Mouse (Mus musculus) embryonic facial prominence, embryonic 14.5 days (tissue): Measurements from ENCODE around the gene Sidt2. TPM values are rescaled to one million over a fixed set of nuclear protein-coding genes. Genes with fewer than 3 reads are reported as not detected.

ENCODE experiments used
- ATAC-seq: fragments of 200-750 bp; cut with Nextera tagmentation; 2 replicates; pipeline ENCODE4 v1.8.0; 2017; ENCODE audit warnings: low read depth, moderate number of reproducible peaks, moderate TSS enrichment
- DNase-seq: peaks from one replicate; pipeline ENCODE4 v3.0.0-alpha.2; 2015; ENCODE audit warnings: low spot score
- H3K27ac ChIP-seq: fragments of 300-500 bp; sonication (generic); replicated peaks from 2 replicates; pipeline ENCODE4 v1.5.1; 2014; ENCODE audit warnings: low read depth, mild to moderate bottlenecking, low read length, moderate library complexity
- H3K27me3 ChIP-seq: fragments of 300-500 bp; sonication (generic); replicated peaks from 2 replicates; pipeline ENCODE4 v1.6.1; 2014; ENCODE audit warnings: low read length; ENCODE audit not compliant: control insufficient read depth, insufficient read depth
- H3K36me3 ChIP-seq: fragments of 300-500 bp; sonication (generic); 2 replicates; pipeline ENCODE4 v1.6.1; 2014; ENCODE audit warnings: low read length, mixed read lengths; ENCODE audit not compliant: control insufficient read depth, insufficient read depth
- H3K4me1 ChIP-seq: fragments of 300-500 bp; sonication (generic); 2 replicates; pipeline ENCODE4 v1.6.1; 2014; ENCODE audit warnings: antibody characterized with exemption, low read length; ENCODE audit not compliant: control insufficient read depth, insufficient read depth
- H3K4me2 ChIP-seq: fragments of 300-500 bp; sonication (generic); 2 replicates; pipeline ENCODE4 v1.6.1; 2014; ENCODE audit warnings: low read depth, mild to moderate bottlenecking, low read length, moderate library complexity, mixed read lengths
- H3K4me3 ChIP-seq: fragments of 300-500 bp; sonication (generic); 2 replicates; pipeline ENCODE4 v1.5.1; 2014; ENCODE audit warnings: low read depth, mild to moderate bottlenecking, low read length
- H3K9ac ChIP-seq: fragments of 300-500 bp; sonication (generic); 2 replicates; pipeline ENCODE4 v1.6.1; 2014; ENCODE audit warnings: low read depth, mild to moderate bottlenecking, low read length, moderate library complexity, mixed read lengths
- H3K9me3 ChIP-seq: fragments of 300-500 bp; sonication (generic); 2 replicates; pipeline ENCODE4 v1.6.1; 2016; ENCODE audit warnings: low read length; ENCODE audit not compliant: control insufficient read depth
- WGBS: fragments of 180-500 bp; shearing (Covaris S2); extraction: QIAGEN DNeasy Blood & Tissue Kit; methylation state at CpG from one replicate; pipeline ENCODE4 v1.1.7; 2014; 5-methylcytosine and 5-hydroxymethylcytosine counted together
- polyA plus RNA-seq: library from polyadenylated mRNA; unstranded; fragments of >200 nt; fragmentation: Nextera tagmentation; extraction: Ambion mirVana; gene quantifications from 2 replicates; pipeline ENCODE4 v1.2.1, GENCODE M21; 2014

Gene Sidt2
- polyA plus RNA-seq, 1 experiment from 2014 or later, result 47.9 TPM

DNA sequence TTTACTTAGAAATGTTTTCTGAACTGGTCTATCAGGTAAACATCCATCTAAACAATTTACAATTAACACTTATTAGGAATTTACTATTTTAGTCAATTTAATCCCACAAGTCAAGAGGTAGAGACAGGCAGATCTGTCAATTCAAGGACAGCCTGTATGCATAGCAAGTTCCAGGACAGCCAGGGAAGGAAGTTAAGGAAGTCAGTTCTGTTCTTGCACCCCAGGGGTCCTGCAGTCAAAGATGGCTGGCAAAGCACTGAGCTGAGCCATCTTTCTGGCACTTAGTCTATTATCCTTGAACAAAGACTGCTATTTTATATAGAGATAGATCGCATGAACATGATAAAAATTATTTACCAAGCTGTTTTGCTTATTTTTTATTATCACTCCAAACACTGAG, 25.6 kb upstream of the Sidt2 start:
- no peak for DNase-seq
- H3K9me3 ChIP-seq, result no peaks in the 10 kb centered on the region
- peaks cover 23% of the 10 kb centered on the region for H3K4me1 ChIP-seq
- H3K27me3 ChIP-seq, result no peaks in the 10 kb centered on the region
- H3K36me3 ChIP-seq, result peaks cover 31% of the 10 kb centered on the region; the same call in 1 of the 2 replicates
- no peak overlapping the region for H3K4me2 ChIP-seq
- 94% methylated on average over 1 of the region's 1 CpGs for WGBS
- no peak overlapping the region for H3K27ac ChIP-seq
- no peak overlapping the region for H3K9ac ChIP-seq
- no peak overlapping the region for H3K4me3 ChIP-seq
- ATAC-seq, result no peak

DNA sequence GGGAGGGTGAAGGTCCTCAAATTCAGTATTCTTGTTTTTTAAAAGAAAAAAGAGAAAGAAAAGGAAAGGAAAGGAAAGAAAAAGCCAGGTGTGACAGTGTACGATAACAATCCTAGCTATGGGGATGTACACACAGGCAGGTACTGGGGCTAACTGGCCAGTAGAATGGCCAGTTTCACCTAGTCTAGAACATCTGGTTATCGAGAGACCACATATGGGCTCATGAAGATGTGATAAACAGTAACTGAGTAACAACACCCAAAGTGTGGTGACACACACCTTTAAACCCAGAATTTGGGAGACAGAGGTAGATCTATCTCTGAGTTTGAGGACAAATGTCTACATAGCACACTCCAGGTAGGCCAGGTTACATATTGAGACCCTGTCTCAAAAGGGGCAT, 24.7 kb upstream of the Sidt2 start:
- ATAC-seq (no peak), DNase-seq (no peak)
- Histone ChIP-seq H3K4me1 (peaks cover 21% of the 10 kb centered on the region), H3K27ac (no peak overlapping the region), H3K36me3 (peaks cover 38% of the 10 kb centered on the region), H3K9me3 (no peaks in the 10 kb centered on the region), H3K4me3 (no peak overlapping the region), H3K27me3 (no peaks in the 10 kb centered on the region), H3K9ac (no peak overlapping the region), H3K4me2 (no peak overlapping the region)
- WGBS, result 94% methylated on average over 2 of the region's 2 CpGs

GRCm38 (mm10) chr9:45976884-45977283, 21.8 kb upstream of the Sidt2 start:
- WGBS, result 85% methylated on average over 2 of the region's 2 CpGs
- peaks cover 57% of the 10 kb centered on the region for H3K36me3 ChIP-seq
- ATAC-seq, result no peak

GRCm38 (mm10) chr9:45963577-45963976, 8.5 kb upstream of the Sidt2 start:
- ATAC-seq, result no peak
- Histone ChIP-seq H3K36me3 (peaks cover 60% of the 10 kb centered on the region), H3K9me3 (no peaks in the 10 kb centered on the region)

More at GRCm38 (mm10) chr9:45976884-45977283, 21.8 kb upstream of the Sidt2 start:
- Histone ChIP-seq H3K9me3 (no peaks in the 10 kb centered on the region), H3K4me2 (no peak overlapping the region), H3K27ac (no peak overlapping the region), H3K4me3 (no peak overlapping the region), H3K4me1 (0 out of 2 replicates have a peak, but pooled peaks cover 5% of the 10 kb centered on the region), H3K27me3 (no peaks in the 10 kb centered on the region), H3K9ac (no peak overlapping the region)
- DNase-seq, result no peak

GRCm38 (mm10) chr9:45961855-45962254, 6.8 kb upstream of the Sidt2 start:
- Histone ChIP-seq H3K4me3 (no peak overlapping the region), H3K4me2 (no peak overlapping the region), H3K27me3 (no peaks in the 10 kb centered on the region), H3K36me3 (peaks cover 44% of the 10 kb centered on the region), H3K4me1 (no peaks in the 10 kb centered on the region), H3K9ac (no peak overlapping the region), H3K27ac (no peak overlapping the region; the same call in 1 of the 2 replicates), H3K9me3 (no peaks in the 10 kb centered on the region)
- 65% methylated on average over 2 of the region's 2 CpGs for WGBS
- ATAC-seq, result no peak
- peak; percentile 10 for DNase-seq

More at GRCm38 (mm10) chr9:45963577-45963976, 8.5 kb upstream of the Sidt2 start:
- Histone ChIP-seq H3K4me3 (no peak overlapping the region), H3K9ac (no peak overlapping the region), H3K27me3 (no peaks in the 10 kb centered on the region), H3K4me2 (no peak overlapping the region), H3K4me1 (no peaks in the 10 kb centered on the region), H3K27ac (no peak overlapping the region)
- DNase-seq, result no peak
- WGBS, result 93% methylated on average over 6 of the region's 6 CpGs

GRCm38 (mm10) chr9:45959661-45960060, 4.6 kb upstream of the Sidt2 start:
- 71% methylated on average over 7 of the region's 7 CpGs for WGBS
- no peak overlapping the region for H3K9ac ChIP-seq
- H3K27ac ChIP-seq, result no peak overlapping the region
- no peak for ATAC-seq
- H3K4me2 ChIP-seq, result no peak overlapping the region
- H3K36me3 ChIP-seq, result peaks cover 26% of the 10 kb centered on the region
- H3K9me3 ChIP-seq, result no peaks in the 10 kb centered on the region
- no peak for DNase-seq
- H3K27me3 ChIP-seq, result no peaks in the 10 kb centered on the region
- H3K4me1 ChIP-seq, result peaks cover 9% of the 10 kb centered on the region
- no peak overlapping the region for H3K4me3 ChIP-seq

DNA sequence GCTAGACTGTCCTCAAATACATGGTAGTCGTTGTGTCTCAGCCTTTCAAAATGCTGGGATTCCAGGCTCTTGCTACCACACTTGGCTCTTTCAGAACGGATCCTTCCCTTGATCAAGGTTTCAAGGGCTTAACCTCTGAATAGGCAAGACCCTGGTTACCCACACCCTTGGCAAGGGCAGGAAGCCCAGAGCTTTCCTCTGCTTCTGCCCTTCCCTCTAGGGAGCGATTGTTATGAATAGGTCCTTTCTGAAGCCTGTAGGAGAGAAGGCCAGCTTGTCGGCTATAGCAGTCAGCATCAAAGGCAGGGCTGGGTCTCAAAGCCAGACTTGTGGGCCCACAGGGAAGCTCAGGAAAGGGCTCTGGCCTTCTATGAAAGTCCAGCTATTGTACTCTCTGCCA, 3.8 kb upstream of the Sidt2 start:
- no peaks in the 10 kb centered on the region for H3K27me3 ChIP-seq
- WGBS, result 29% methylated on average over 4 of the region's 4 CpGs
- peaks cover 18% of the 10 kb centered on the region for H3K36me3 ChIP-seq
- H3K4me3 ChIP-seq, result no peak overlapping the region
- no peak overlapping the region for H3K4me2 ChIP-seq
- ATAC-seq (no peak), DNase-seq (peak; percentile 58)
- no peaks in the 10 kb centered on the region for H3K9me3 ChIP-seq
- peaks cover 9% of the 10 kb centered on the region for H3K4me1 ChIP-seq
- H3K9ac ChIP-seq, result no peak overlapping the region
- peak overlapping the region; percentile 16; the same call in 1 of the 2 replicates for H3K27ac ChIP-seq

DNA sequence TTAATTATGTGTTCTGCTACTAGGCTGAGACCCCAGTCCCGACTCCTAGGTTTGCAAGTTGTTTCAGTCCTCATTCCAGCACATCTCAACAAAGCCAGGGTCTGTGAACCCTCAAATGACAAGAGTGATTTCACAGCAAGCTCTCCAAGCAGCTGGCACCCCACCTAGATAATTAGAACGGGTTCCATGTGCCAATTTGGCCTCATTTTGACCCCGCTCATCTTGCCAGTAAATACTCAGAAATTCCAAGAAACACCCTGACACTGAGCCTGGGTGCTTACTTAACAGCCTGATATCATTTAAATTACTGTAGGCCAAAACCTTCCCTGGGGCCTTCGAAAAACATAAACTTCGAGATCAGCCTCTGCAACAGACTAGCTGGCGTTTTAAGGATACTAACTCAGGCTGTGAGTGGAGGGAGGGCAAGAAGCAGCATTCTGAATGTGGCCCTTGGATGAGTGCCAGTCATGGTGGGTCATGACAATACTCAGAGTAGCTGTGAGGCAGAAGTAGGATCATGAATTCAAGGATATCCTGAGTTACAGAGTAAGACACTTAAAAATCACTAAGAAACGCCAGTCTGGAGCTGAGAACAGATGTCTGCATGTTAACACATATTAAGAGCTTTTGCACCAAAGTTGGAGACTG, 3.1 kb upstream of the Sidt2 start:
- 63% methylated on average over 7 of the region's 7 CpGs for WGBS
- DNase-seq, result peak; percentile 19
- Histone ChIP-seq H3K27ac (peak overlapping the region; percentile 16; the same call in 1 of the 2 replicates), H3K4me3 (no peak overlapping the region), H3K36me3 (peaks cover 11% of the 10 kb centered on the region), H3K4me1 (peaks cover 15% of the 10 kb centered on the region), H3K27me3 (no peaks in the 10 kb centered on the region), H3K9ac (no peak overlapping the region), H3K9me3 (no peaks in the 10 kb centered on the region), H3K4me2 (no peak overlapping the region)
- no peak for ATAC-seq
